Mouse (Mus musculus) right cerebral cortex, adult 18-20 months (tissue): ENCODE results near the gene Hoxd3.

Experiments used
- DNase-seq: peaks from one replicate; pipeline ENCODE4 v3.0.0; 2022; ENCODE audit warnings: mixed read lengths

Hoxd3 gene

GRCm38 (mm10) chr2:74711721-74712621 is at the start of gene Hoxd3, which contains the start of gene Hoxd4:
Gene Hoxd3 (plus strand): TSS chr2:74711927.
Gene Hoxd4 (plus strand): TSS chr2:74711929.
- DNase-seq, result no peak

GRCm38 (mm10) chr2:74663291-74663925 is 48.3 kb upstream of the Hoxd3 start:
- DNase-seq, result peak; percentile 63

GRCm38 (mm10) chr2:74666411-74666810 is 45.3 kb upstream of the Hoxd3 start:
- no peak for DNase-seq

GRCm38 (mm10) chr2:74667191-74667841 is 44.4 kb upstream of the Hoxd3 start:
- DNase-seq, result no peak

GRCm38 (mm10) chr2:74667842-74668357 is 43.8 kb upstream of the Hoxd3 start, which contains the start of gene Hoxd13:
Gene Hoxd13 (plus strand): TSS chr2:74668310.
- no peak for DNase-seq

- no peak for DNase-seq
Measured at GRCm38 (mm10) chr2:74668370-74669229, 43.1 kb upstream of the Hoxd3 start.

- DNase-seq, result no peak
Measured at GRCm38 (mm10) chr2:74669230-74669578, 42.5 kb upstream of the Hoxd3 start.

GRCm38 (mm10) chr2:74669650-74670235 is 42.0 kb upstream of the Hoxd3 start:
- no peak for DNase-seq

GRCm38 (mm10) chr2:74670632-74671188 is 41.0 kb upstream of the Hoxd3 start:
- no peak for DNase-seq

GRCm38 (mm10) chr2:74671847-74672246 is 39.9 kb upstream of the Hoxd3 start:
- no peak for DNase-seq

- DNase-seq, result no peak
Measured at GRCm38 (mm10) chr2:74672481-74673362, 39.0 kb upstream of the Hoxd3 start.

- no peak for DNase-seq
Measured at GRCm38 (mm10) chr2:74673835-74674425, 37.8 kb upstream of the Hoxd3 start.

- no peak for DNase-seq
Measured at GRCm38 (mm10) chr2:74674881-74675665, 36.7 kb upstream of the Hoxd3 start, which contains the start of gene Hoxd12. Gene Hoxd12 (plus strand): TSS chr2:74675013.

- DNase-seq, result no peak
Measured at GRCm38 (mm10) chr2:74675666-74676282, 36.0 kb upstream of the Hoxd3 start.

GRCm38 (mm10) chr2:74676376-74677052 is 35.2 kb upstream of the Hoxd3 start:
- DNase-seq, result no peak

GRCm38 (mm10) chr2:74677106-74677505 is 34.6 kb upstream of the Hoxd3 start:
- DNase-seq, result no peak

GRCm38 (mm10) chr2:74678891-74679595 is 32.7 kb upstream of the Hoxd3 start, which contains the start of gene Hoxd11:
Gene Hoxd11 (plus strand): TSS chr2:74679557.
- no peak for DNase-seq
